Mouse (Mus musculus) T-cell, adult 2 months (primary cell): ENCODE results near the gene Tuba1a.
"Not testable (repeated sequence)": the region's sequence is repeated elsewhere in the genome, so short reads cannot be mapped to it uniquely, and the experiment has no call there.

Source experiments
- DNase-seq: peaks from one replicate; pipeline ENCODE4 v3.0.0; 2022; ENCODE audit warnings: low spot score

Tuba1a gene

DNA sequence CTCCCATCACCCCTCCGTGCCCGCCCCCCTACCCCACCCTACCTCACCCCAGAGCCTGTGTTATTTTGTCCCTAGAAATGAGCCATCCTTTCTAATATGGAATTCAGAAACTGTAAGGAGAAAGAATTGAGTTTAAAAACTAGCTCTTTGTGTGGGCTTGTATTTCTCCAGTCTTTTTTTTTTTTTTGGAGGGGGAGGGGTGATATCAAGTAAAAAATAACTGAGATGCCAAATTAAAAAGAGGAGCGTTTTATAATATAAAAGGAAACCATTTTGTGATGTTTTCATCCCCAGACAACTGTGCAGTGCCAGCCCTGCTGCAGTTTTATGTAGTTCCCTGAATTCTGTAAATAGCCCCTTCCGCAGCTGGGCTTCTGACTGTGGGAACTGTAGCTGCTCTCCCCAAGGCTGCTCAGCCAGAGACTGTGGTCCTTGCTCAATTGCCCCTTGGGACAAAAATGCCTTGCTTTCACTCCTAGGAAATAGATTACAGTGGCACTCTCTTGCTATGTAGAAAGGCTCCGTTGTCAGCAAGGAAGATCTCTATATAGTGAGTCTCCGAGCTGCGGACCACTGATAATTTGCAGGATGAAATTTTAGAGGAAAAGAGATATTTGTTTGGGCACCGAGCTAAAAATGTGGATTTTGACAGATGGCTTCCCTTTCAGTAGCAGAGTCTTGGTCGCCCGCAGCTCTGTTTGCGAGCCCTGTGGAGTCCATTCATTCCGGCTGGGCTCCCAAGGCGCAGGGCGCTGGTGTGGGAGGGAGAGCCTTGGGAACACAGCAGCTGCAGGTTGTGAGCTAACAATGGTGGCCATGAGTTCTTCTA, 1.1 kb upstream of the Tuba1a start:
- no peak for DNase-seq

DNA sequence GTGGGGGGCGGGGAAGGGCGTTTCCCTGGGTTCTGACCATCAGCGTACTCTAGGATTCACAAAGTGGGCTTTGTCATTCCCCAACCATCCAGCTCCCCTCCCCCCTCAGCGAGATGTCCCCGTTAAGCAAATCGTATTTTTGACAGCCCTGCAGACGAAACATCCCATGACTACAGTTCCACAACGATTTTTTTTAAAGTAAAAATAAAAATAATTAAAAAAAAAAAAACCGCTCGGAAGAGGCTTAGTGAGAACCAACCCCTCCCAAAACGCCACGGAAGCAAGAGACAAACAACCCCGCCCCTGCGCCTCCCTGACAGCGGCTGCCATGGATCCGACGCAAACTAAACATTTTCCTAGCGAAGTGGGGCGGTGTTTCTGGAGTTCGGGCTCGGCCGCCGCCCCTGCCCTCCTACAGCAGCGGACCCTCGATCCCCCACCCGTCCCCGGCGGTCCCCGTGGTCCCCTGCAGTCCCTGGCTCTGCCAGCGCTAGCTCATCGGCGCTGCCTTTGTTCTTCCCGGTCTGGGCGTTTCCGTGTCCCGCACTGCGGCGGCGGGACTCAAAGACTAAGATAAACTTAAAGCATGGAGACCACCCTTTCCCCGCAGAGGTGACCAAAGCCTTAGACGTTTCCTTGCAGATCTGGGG, 627 bp downstream of the Tuba1a start:
- DNase-seq = no peak

DNA sequence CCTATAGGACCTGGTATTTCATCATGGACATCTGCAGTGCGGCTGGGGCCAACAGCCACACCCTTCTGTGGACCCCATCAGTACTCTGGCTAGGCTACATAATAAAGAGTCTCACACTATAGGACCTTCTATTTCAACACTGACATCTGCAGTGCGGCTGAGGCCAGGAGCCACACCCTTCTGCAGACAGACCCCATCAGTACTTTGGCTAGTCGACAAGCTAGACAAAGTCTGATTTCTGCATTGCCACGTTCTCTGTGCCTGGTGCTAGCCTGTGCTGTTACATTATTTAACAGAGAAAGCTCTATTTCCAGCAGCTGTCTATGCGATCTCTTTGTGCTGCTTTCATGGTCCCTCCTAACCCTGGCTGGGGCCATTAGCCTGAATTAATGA, 1.4 kb downstream of the Tuba1a start:
- no peak for DNase-seq

DNA sequence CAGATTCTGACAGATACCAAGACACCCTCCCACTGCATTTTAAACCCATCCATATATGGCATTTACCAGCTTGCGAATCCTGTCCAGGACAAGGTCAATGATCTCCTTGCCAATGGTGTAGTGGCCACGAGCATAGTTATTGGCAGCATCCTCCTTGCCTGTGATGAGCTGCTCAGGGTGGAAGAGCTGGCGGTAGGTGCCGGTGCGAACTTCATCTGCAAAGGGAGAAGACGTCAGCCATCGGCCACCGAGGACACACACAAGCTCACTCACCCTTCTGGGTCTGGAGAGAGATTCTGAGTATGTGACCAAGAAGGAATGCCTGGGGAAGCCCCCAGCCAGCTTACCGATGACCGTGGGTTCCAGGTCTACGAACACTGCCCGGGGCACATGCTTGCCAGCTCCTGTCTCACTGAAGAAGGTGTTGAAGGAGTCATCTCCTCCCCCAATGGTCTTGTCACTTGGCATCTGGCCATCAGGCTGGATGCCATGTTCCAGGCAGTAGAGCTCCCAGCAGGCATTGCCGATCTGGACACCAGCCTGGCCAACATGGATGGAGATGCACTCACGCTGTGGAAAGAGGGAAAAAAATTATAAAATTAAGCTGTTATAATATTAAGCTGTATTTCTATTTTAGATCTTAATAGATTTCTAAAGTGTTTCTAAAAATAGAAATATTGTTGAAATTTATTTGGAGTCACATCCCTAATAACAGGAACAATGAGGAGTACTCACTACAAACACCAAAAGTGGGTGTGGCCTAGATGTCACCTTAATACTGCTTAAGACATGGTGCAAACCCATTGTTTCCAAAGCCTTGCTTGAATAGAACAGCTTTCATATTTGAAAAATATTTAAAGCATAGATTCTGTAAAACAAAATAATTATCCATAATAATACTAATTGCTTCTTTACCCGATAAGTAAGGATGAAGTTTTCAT, 2.1 kb downstream of the Tuba1a start:
- not testable (repeated sequence) for DNase-seq

DNA sequence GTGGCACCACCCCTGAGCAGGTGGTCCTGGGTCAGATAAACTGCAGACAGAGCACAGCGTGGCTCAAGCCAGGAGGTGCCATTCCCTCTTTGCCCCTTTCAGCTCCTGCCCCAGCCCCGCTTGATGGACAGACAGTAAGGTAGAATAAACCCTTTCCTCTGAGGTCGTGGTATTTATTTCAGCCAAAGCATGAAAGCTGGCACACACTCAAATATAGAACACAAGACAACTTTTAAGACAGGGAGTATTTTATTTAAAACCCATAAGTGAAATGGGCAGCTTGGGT, 4.0 kb downstream of the Tuba1a start:
- no peak for DNase-seq

DNA sequence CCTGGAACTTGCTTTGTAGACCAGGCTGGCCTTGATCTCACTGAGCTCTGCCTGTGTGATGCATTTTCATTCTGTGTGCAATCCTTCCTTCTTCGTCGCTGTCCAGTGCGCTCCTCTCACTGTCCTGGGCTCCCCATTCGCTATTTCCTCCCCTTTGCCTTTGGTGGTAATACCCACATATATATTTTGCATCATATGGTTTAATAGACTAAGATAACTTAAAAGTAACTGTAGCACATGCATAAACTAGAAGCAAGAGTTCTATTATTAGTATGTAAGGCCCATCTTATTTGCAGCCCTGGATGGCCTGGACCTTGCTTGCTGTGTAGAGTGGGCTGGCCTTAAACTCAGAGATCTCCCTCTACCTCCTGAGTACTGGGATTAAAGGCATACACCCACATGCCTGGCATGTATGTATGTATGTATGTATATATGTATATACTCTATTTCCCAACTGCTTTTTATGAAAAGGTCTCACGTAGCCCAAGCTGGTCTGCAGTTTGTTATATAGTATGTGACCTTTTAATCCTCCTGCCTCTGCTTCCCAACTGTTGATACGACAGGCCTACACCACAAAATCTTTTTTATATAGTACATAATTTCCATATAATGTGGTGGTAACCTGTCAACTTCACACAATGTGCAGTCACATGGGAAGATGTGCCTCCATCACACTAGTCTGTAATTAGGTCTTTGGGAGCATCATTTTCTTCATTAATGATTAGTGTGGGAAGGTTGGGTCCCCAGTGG, 4.5 kb downstream of the Tuba1a start:
- no peak for DNase-seq

DNA sequence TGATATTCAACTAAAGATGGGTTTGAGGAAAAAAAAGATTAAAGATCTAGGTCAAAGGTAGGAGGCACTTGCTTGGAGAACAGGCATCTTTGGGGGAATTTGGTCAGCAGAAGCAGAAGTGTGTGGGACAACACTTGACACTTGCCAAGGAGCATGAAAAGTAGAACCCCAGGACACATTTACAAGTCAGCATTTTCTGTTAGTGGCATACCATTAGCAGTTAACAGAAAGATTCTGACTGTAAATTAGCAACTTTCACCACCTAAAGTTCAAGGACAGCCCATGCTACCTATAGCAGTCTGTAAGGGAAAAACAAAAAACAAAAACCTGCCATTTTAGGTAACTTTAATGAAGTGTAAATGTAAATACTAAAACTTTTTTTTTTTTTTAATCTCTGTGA, 5.1 kb downstream of the Tuba1a start:
- DNase-seq = no peak

DNA sequence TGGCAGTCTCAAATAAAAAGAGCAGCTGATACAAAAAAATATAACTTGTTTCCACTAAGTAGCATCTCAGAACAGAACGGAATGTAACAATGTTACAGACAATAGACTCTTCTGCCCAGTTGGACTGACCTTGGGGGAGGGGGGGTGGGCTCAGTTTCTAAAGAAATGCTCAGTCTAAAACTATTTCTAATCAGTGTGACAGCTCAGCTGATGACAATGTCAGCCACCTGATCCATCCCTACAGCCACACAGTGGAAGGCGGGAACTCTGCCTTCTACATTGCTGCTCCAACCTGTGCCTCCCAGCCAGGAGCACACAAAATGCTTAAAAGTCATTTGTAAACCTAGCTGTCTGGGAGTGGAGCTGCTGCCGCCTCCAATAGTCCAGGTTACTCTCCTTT, 5.6 kb downstream of the Tuba1a start:
- no peak for DNase-seq

DNA sequence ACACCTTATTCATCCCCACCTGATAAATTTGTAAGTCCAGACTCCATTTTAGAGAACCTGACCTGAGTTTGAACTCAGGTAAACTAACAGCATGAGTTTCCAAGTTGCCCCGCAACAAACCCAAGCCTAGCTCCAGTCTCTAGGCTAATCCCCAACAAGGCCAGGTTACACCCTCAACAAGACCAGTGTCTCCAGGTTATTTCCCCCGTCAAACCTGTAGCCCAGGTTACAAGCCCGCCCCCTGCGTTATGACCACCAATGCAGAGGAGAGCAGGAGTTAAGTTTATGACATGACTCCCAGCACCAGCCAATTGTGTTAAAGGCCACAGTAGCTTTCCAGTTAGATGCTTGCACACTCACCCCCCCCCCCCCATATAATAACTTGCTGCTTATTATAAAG, 10.4 kb downstream of the Tuba1a start:
- DNase-seq = no peak

DNA sequence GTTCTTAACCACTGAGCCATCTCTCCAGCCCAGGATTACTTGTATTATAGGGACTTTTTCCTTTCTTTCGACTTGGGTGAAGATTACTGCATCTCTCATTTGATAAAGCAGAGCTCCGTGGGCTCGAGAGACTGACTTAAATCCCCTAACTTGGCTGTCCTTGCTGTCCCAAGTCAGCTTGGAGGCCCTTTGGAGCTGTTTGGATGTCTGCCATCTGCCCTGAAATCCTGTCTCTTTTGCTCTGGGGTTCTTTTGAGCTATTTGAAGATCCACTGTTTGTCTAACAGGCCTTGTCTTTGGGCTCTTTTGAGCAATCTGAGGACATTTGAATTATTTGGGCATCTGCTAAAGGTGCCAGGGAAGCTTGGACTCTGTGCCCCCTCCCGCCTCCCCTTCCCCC, 11.4 kb downstream of the Tuba1a start:
- DNase-seq = no peak

DNA sequence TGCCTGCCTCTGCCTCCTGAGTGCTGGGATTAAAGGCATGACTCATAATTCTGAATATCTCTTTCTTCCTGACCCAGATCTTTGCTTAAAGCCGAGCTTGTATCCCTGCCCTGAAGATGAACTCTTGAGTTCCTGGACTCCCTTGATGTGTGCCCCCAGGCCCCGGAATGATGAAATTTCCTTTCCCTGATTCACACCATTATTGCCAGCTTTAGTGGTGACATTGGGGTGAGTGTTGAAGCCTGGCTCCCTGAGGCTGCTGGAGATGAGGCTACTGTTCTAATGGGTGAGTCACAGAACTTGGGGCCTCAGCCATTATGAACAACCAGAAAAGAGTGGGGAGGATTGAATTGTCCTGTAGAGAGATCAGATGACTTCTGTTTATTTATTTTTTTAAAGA, 12.0 kb downstream of the Tuba1a start:
- DNase-seq = no peak

DNA sequence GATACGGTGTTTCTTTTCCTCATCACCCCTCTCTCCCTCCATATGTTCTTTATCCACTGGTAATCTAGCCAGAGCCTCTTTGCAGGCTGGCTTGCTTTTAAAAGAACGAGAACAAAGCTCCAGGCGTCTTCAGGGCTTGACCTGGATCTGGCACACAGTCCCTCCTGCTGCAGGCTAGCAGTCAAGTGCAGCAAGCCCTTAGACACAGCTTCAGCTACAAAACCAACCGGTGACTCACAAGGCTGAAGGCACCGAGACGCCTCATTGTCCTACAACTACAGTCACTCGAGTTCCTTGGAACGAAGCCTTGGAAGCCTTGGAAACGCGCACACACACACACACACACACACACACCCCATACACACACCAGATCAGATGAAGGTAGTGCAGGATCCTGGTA, 12.7 kb downstream of the Tuba1a start:
- no peak for DNase-seq

DNA sequence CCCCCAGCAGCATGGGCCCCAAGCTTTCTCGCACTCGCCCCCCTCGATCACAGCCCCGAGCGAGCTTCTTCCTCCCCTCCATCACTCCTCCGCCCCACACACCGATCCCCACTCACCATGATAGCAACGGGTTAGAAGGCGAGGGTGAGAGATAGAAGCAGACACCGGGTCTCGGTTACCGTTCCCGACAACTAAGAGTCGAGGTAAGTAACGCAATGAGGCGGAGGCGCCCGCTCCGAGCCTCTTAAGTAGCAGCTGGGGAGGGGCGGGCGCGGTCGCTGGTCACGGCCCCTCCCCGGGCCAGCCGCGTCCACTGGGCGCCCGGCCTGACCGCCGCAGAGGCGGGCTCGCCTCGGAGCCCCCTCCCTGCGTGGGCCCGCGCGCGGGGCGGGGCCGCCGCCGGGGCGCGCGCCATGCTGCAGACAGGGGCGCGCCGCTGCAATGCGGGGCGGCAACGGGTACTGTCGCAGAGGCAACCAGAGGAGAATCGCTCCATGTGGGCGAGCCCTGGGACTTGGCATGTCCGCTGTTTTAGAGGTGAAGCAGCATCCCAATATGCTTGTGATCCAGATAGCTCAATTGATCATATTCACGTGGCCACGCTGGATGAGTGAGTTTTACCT, 19.2 kb downstream of the Tuba1a start, which contains the start of gene Tuba1b:
Gene Tuba1b (minus strand): TSS at position 349 of the 623 bp plus-strand sequence.
- DNase-seq = peak; percentile 87

DNA sequence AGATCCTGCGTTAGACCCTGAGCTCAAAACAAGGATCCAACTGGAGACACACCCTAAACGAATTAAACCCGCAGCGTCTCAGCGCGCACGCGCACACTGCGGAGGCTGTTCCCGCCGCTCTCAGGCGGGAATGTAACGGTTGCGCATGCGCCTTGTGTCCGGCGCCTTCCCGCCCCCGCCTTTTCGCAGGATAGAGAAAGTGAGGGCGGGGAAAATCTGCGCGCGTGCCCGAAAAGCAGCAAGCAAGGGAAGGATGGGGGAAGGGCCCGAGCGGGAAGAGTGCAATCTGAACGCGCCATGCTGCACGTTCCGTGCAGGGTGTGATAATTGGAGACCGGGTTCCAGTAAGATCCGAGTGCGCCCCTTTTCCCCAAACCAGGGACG, 19.7 kb downstream of the Tuba1a start:
- DNase-seq = peak; percentile 89

DNA sequence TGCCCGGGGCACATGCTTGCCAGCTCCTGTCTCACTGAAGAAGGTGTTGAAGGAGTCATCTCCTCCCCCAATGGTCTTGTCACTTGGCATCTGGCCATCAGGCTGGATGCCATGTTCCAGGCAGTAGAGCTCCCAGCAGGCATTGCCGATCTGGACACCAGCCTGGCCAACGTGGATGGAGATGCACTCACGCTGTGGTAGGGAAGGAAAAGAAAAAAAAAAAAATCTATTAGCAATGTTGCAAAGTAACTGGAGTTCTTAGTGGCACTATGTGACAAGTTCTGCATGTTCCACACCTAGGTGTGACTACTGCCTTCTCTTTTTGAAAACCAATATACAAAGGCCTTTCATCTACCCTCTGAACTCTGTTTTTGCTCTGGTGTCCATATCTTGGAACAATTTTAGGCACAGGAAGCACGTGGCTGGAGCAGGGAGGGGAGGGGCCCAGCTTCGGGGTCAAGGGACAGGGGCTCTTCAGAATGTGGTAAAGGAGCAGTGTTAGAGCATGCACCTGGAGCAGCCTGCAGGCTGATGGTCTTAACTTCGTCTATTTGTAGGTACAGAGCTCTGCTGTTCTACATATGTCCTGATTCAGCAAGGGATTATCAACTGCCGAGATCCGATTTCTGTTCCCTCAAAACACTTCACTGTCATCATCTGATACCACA, 20.4 kb downstream of the Tuba1a start:
- DNase-seq = not testable (repeated sequence)

DNA sequence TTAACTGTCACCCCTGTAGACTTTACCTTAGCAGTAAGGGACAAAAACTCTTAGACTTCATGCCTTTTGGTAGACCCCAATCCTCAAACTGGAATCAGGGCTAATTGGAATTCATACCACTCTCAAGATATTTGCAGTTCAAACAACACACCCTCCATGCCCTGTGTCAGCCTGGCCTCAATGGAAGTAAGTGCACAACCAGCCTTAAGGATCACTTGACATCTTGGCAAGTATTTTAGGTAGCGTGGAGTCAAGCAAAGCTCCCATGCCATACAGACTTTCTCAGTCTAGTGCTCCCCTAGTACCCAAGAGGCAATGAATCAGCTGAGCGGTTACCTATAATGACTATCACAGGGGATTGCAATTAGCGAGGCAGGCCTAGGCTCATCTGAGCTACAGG, 22.5 kb downstream of the Tuba1a start:
- no peak for DNase-seq

DNA sequence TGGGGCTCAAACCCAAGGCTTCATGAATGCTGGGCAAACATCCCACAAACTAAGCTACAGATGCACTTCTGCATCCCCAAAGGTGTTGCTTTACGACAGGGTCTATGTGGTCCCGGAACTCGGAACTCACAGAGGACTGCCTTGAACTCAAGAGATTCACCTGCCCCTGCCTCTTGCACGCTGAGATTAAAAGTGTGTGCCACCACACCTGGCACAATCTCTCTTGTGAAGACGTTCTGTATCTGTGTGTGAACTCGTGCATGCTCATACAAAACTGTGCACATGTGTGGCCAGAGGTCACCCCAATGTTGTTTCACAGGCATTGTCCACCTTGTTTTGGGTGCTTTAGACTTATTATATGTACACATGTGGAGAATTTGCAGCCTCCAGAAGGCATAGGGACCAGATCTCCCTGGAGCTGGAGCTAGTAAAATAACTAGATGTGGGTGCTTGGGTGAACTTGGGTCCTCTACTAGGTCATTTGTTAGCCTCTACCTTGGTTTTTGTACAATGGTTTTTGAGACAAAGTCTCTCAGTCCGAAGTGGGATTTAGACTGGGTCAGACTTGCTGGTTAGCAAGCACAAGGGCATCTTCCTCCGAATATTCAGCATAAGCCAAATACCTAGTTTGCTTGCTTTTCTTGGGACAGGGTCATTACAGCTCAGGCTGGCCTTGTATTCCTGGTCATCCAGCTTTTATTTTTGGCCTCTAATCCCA, 23.3 kb downstream of the Tuba1a start:
- DNase-seq = no peak

DNA sequence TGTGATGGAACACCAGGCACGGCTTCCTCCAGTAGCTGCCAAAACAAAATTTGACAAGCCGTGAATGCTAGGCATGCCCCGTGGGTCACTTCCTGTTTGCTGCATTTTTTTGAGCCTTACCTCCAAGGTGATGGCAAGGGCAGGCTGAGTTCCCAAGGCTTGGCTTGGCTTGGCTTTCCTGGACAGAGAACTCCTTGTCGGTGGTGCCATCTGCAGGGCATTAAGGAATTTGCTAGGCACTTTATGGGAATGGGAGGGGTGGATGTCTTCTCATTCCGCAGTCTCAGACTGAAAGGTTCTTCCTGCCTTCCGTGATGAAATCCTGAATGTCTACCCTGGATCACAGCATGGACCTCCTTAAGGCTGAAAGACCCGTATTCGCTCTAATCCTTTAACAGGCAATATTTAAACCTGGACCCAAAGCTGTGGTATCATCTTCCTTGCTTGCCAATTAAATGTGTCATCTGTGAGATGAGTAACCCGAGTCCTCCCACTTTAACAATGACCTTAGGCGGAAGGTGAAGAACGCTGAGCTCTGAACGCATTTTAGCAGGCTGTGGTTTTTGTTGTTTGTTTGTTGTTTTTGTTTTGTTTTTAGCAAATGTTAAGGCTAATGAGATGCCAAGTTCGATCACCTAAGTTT, 24.8 kb downstream of the Tuba1a start:
- DNase-seq = peak; percentile 59

DNA sequence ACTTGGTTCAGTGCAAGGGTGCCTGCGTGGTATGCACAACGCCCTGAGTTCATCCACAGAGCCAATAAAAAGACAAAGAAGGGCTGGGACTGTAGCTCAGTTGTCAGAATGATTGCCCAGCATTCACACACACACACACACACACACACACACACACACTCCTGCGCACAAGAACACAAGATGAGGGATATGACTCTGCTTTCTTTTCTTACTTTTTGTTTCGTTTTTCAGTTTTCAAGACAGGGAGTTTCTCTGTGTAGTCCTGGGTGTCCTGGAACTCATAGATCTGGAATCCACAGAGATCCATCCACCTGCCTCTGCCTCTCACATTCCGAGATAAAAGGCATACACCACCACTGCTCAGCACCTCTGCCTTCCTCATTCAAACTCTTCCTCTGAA, 25.9 kb downstream of the Tuba1a start:
- no peak for DNase-seq

DNA sequence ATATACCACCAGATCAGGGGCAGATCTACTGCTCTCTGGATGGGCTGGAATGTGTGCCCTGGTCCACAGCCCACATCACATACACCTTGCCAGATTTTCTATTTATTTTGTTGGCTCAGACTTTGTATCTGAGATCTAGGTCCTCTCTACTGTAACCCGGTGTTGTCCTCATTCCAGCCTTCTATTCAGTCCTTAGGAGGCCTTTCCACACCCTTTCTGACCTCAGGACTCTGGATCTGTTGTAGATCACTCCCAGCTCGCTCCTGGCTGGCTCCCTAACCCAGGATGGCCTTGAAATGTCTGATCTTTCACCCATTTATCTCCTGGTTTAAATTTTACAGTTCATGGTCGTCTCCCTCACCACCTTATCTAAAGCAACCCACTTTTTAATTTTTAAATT, 28.8 kb downstream of the Tuba1a start:
- DNase-seq = no peak
